Mouse (Mus musculus): Measurements from ENCODE around the gene Hip1r. TPM values are rescaled to one million over a fixed set of nuclear protein-coding genes. Genes with fewer than 3 reads are reported as not detected.

Gene Hip1r
- polyA plus RNA-seq, 1 experiment = not detected

- H3K4me3 ChIP-seq (ENCODE audit: insufficient read depth, low read depth, low read length) = peak overlapping the region; percentile 97
- H3K4me1 ChIP-seq (ENCODE audit: control insufficient read depth, insufficient read depth, low read length) = peaks cover 35% of the 10 kb centered on the region
- TF ChIP-seq CTCF (IDR thresholded peaks at IDR 0.05; ENCODE audit: insufficient read depth, low read depth, low read length) (no peak), POLR2A (IDR thresholded peaks at IDR 0.05; ENCODE audit: insufficient read depth, low read depth, low read length) (no peak)
- WGBS = 6% methylated on average over 12 of the region's 12 CpGs
- peak overlapping the region; percentile 82 for H3K27ac ChIP-seq (ENCODE audit: insufficient read depth, low read depth, low read length)
These were observed 57.1 kb downstream of the Hip1r start for GRCm38 (mm10) chr5:124030386-124031067.

DNA sequence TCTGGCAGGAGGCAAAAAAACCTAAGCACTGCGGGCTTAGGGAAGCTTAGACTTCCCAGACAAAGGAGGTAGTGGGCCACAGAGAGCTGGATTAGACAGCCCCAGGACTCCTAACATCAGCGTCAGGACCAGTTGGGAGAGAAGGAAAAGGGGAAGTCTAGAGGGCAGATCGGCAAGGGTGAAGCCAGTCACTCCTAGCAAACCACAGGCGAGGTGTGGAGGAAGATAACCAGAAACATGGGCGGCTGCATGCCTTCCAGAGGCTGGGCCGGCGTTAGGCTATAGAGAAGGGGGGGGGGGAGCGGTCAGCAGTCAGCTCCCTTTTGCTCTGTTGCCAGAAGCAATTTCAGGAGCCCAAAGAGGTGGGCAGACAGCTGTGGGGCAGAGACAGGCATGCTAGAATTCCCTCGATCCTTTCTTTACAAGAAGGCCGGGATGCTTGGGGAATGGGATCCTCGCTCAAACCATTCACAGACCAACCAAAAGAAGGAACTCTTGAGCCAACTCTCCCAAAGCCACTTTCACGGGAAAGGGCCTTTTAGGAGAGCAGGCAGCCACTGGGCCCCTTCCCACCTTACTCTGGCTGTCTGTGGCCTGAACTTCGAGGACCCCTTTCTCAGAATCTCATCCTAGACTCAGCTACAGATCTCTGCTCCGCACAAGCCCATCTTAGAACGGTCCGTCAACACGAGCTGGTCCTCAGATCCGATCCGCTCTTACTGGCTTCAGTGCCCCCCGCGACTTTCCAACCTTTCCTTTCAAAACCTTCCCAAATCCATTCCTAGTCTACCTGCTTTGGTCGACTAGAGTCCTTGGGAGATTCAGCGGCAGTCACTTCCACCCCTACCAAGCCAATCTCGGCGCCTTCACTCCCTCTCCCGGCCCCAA lies 57.9 kb downstream of the Hip1r start:
- H3K4me3 ChIP-seq (ENCODE audit: insufficient read depth, low read depth, low read length) = peak overlapping the region; percentile 97
- H3K4me1 ChIP-seq (ENCODE audit: control insufficient read depth, insufficient read depth, low read length) = peaks cover 28% of the 10 kb centered on the region
- under 1% methylated on average over 26 of the region's 26 CpGs for WGBS
- H3K27ac ChIP-seq (ENCODE audit: insufficient read depth, low read depth, low read length) = peak overlapping the region; percentile 82
- TF ChIP-seq POLR2A (IDR thresholded peaks at IDR 0.05; ENCODE audit: insufficient read depth, low read depth, low read length) = no peak
- TF ChIP-seq CTCF (IDR thresholded peaks at IDR 0.05; ENCODE audit: insufficient read depth, low read depth, low read length) = no peak

DNA sequence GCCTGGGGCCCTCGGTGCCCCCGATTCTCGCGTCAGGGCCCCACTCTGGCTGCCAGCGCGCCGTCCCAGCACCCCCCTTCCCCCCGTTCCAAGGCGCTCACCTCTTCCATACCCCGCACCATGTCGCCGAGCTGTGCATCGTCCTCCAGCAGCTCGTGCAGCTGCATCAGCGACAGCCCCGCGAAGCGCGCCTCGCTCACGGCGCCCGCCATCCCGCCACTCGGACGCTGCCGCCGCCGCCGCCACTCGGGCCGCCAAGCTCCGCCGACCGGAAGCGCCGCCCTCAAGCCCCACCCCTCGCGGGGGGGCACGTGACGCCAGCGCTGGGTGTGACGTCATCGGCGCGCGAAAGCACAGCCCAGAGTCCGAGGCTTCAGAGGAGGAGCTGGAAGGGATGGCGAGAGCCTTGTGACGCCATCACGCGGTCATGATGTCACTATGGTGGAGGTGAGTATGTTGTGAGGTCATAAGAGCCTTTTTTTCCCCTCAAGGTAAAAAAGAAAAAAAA lies 58.6 kb downstream of the Hip1r start, which contains the start of gene Vps37b:
TSS of gene Vps37b (minus strand) at position 270 of the 508 bp plus-strand sequence.
- Histone ChIP-seq H3K4me1 (ENCODE audit: control insufficient read depth, insufficient read depth, low read length) (peaks cover 23% of the 10 kb centered on the region), H3K27ac (ENCODE audit: insufficient read depth, low read depth, low read length) (peak within 1 kb of the TSS; percentile 82), H3K4me3 (ENCODE audit: insufficient read depth, low read depth, low read length) (peak within 1 kb of the TSS; percentile 97)
- under 1% methylated on average over 52 of the region's 52 CpGs for WGBS
- TF ChIP-seq POLR2A (IDR thresholded peaks at IDR 0.05; ENCODE audit: insufficient read depth, low read depth, low read length) = peak; percentile 81
- no peak for TF ChIP-seq CTCF (IDR thresholded peaks at IDR 0.05; ENCODE audit: insufficient read depth, low read depth, low read length)

DNA sequence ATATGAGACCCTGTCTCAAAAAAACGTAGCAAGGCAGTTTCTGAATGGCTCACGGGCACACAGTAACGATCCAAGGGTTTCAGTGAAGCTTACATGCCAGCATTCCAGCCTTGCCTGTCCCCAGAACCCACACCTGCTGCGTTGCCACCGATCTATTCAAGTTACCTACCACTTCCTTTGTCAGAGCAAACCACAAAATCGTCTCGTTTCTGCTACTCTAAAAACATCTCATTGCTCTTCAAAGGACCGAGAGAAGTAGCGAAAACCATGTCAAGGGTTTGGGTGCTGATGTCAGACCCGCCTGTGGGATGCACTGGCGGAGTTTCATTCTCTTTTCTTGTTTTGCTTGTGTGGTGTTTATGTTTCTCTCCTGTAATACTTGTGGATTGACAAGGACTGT lies 61.0 kb downstream of the Hip1r start:
- H3K27ac ChIP-seq (ENCODE audit: insufficient read depth, low read depth, low read length) = no peak overlapping the region
- peaks cover 2% of the 10 kb centered on the region for H3K4me1 ChIP-seq (ENCODE audit: control insufficient read depth, insufficient read depth, low read length)
- 70% methylated on average over 11 of the region's 11 CpGs for WGBS
- no peak overlapping the region for H3K4me3 ChIP-seq (ENCODE audit: insufficient read depth, low read depth, low read length)
- TF ChIP-seq POLR2A (IDR thresholded peaks at IDR 0.05; ENCODE audit: insufficient read depth, low read depth, low read length) (no peak), CTCF (IDR thresholded peaks at IDR 0.05; ENCODE audit: insufficient read depth, low read depth, low read length) (no peak)

DNA sequence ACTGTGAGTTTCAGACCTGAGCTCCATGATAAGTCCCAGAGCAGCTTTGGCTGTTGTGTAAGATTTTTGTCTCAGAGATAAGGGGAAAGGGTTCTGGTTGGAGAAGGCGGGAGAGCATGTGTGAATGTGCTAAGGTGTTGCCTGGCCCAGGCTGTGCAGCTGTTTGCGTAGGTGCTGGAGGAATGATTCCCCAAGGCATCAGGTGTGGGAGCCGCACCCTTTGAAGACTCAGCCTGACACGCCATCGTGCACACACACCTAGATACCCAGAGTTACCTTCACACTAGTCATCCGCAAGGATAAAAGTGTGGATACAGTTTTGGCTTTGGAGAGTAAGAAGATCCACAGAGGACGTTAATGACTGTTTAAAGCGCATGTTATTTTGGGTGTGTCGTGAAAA lies 62.0 kb downstream of the Hip1r start:
- TF ChIP-seq CTCF (IDR thresholded peaks at IDR 0.05; ENCODE audit: insufficient read depth, low read depth, low read length) (no peak), POLR2A (IDR thresholded peaks at IDR 0.05; ENCODE audit: insufficient read depth, low read depth, low read length) (no peak)
- Histone ChIP-seq H3K4me1 (ENCODE audit: control insufficient read depth, insufficient read depth, low read length) (no peaks in the 10 kb centered on the region; the same call in none of the 2 replicates), H3K4me3 (ENCODE audit: insufficient read depth, low read depth, low read length) (no peak overlapping the region), H3K27ac (ENCODE audit: insufficient read depth, low read depth, low read length) (no peak overlapping the region)
- 88% methylated on average over 9 of the region's 9 CpGs for WGBS

GRCm38 (mm10) chr5:124035806-124036205 lies 62.4 kb downstream of the Hip1r start:
- H3K4me3 ChIP-seq (ENCODE audit: insufficient read depth, low read depth, low read length) = no peak overlapping the region
- H3K4me1 ChIP-seq (ENCODE audit: control insufficient read depth, insufficient read depth, low read length) = no peaks in the 10 kb centered on the region; the same call in none of the 2 replicates
- 76% methylated on average over 8 of the region's 8 CpGs for WGBS
- TF ChIP-seq POLR2A (IDR thresholded peaks at IDR 0.05; ENCODE audit: insufficient read depth, low read depth, low read length) (no peak), CTCF (IDR thresholded peaks at IDR 0.05; ENCODE audit: insufficient read depth, low read depth, low read length) (no peak)
- H3K27ac ChIP-seq (ENCODE audit: insufficient read depth, low read depth, low read length) = no peak overlapping the region

DNA sequence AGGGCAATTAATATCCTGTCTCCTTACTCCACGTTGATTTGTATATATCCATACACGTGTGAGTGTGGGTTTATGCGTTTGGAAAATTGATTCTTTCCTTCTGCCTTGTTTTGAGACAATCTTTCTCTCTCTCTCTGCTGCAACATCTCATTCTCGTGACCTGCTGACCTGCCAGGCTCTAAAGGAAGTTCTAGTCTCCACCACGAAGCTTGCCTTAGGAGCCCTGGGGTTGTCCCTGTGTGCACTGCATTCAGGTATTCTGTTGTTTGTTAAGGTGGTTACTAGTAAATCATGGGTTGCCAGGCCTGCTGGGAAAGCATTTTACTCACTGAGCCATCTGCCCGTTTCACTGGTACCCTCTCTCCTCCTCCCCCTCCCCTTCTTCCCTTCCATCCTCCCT lies 62.9 kb downstream of the Hip1r start:
- 72% methylated on average over 6 of the region's 6 CpGs for WGBS
- Histone ChIP-seq H3K27ac (ENCODE audit: insufficient read depth, low read depth, low read length) (no peak overlapping the region), H3K4me3 (ENCODE audit: insufficient read depth, low read depth, low read length) (no peak overlapping the region), H3K4me1 (ENCODE audit: control insufficient read depth, insufficient read depth, low read length) (peaks cover 3% of the 10 kb centered on the region)
- no peak for TF ChIP-seq POLR2A (IDR thresholded peaks at IDR 0.05; ENCODE audit: insufficient read depth, low read depth, low read length)
- no peak for TF ChIP-seq CTCF (IDR thresholded peaks at IDR 0.05; ENCODE audit: insufficient read depth, low read depth, low read length)

- TF ChIP-seq POLR2A (IDR thresholded peaks at IDR 0.05; ENCODE audit: insufficient read depth, low read depth, low read length) (no peak), CTCF (IDR thresholded peaks at IDR 0.05; ENCODE audit: insufficient read depth, low read depth, low read length) (no peak)
- Histone ChIP-seq H3K4me1 (ENCODE audit: control insufficient read depth, insufficient read depth, low read length) (peaks cover 3% of the 10 kb centered on the region), H3K4me3 (ENCODE audit: insufficient read depth, low read depth, low read length) (no peak overlapping the region), H3K27ac (ENCODE audit: insufficient read depth, low read depth, low read length) (no peak overlapping the region)
- WGBS = 57% methylated on average over 5 of the region's 5 CpGs
These were observed 63.4 kb downstream of the Hip1r start for GRCm38 (mm10) chr5:124036836-124037235.

DNA sequence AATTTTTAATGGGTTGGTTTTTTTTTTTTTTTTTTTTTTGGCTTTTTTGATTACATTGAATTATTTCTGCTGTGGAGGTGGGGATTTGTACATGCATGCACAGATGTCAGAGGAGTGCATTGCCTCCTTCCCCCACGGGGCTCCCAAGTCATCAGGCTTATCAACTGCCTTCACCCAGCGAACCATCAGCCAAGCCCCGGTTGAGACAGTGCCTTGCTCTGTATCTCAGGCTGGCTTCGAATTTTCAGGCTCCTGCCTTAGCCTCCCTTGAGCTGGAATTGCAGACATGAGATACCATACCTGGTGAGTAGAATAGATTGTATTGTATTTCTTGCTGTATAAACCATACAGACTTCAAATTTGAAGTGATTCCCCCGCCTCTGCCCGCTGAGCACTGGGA lies 66.2 kb downstream of the Hip1r start:
- Histone ChIP-seq H3K4me3 (ENCODE audit: insufficient read depth, low read depth, low read length) (no peak overlapping the region), H3K27ac (ENCODE audit: insufficient read depth, low read depth, low read length) (no peak overlapping the region), H3K4me1 (ENCODE audit: control insufficient read depth, insufficient read depth, low read length) (peaks cover 7% of the 10 kb centered on the region)
- no peak for TF ChIP-seq POLR2A (IDR thresholded peaks at IDR 0.05; ENCODE audit: insufficient read depth, low read depth, low read length)
- no peak for TF ChIP-seq CTCF (IDR thresholded peaks at IDR 0.05; ENCODE audit: insufficient read depth, low read depth, low read length)
- WGBS = 88% methylated on average over 6 of the region's 6 CpGs
